Mouse (Mus musculus): Measurements from ENCODE around the gene Clec1a. TPM values are rescaled to one million over a fixed set of nuclear protein-coding genes. Genes with fewer than 3 reads are reported as not detected.

Clec1a gene
- polyA plus RNA-seq, 1 experiment from 2014 or later, result 111 TPM

DNA sequence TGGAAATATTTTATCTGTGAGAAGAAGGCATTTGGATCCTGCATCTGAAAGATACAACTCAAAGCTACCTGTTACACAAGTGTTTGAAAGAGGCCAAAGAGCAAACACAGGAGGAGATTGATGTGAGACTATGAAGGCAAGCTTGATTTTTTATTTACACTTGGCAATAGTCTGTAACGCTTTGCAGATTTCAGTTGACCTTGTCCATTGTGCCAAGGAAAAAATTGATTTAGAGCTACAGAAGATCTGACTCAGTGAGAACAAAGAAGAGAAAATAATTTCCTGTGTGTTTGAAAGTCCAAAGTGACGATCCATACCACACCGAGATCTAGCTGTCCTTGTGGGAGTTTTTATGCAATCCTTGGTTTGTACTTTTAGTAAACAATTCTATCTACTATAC, 29.5 kb downstream of the Clec1a start:
- Histone ChIP-seq H3K4me3 (ENCODE audit: low read depth, low read length) (no peak overlapping the region), H3K27me3 (replicated peaks; ENCODE audit: insufficient read depth, low read length) (no peaks in the 10 kb centered on the region), H3K9me3 (ENCODE audit: low read length) (no peaks in the 10 kb centered on the region), H3K9ac (replicated peaks; ENCODE audit: low read depth) (no peak overlapping the region), H3K4me2 (replicated peaks; ENCODE audit: low read depth, low read length) (no peak overlapping the region), H3K27ac (ENCODE audit: low read length) (no peak overlapping the region), H3K4me1 (ENCODE audit: insufficient read depth, low read depth, low read length) (no peaks in the 10 kb centered on the region; the same call in 1 of the 2 replicates), H3K36me3 (ENCODE audit: insufficient read depth, low read length) (no peaks in the 10 kb centered on the region)
- no peak for DNase-seq (ENCODE audit: low spot score)
- no peak for TF ChIP-seq CTCF (IDR thresholded peaks at IDR 0.05)
- no peak for TF ChIP-seq EP300 (IDR thresholded peaks at IDR 0.05)
- no peak for ATAC-seq
- WGBS, result 34% methylated on average over 3 of the region's 3 CpGs

DNA sequence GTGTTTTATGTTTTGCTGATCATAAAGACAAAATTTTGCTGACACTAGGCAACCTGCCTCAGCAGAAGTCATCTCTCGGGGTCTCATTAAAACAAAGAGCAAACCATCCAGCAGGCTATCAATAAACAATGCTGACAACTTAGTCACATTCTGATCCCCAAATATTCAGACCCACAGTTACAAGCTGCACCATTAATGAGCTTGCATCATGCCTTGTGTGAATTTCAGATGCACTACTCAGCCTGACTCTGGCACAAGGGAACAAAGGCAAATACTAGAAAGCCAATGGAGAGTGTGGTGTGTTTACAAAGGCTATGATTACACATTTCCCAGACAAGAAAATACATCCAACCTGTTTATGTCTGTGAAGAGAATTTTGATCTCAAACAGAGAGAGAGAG, 37.6 kb downstream of the Clec1a start:
- H3K4me3 ChIP-seq (ENCODE audit: low read depth, low read length), result no peak overlapping the region
- H3K4me2 ChIP-seq (replicated peaks; ENCODE audit: low read depth, low read length), result no peak overlapping the region
- no peaks in the 10 kb centered on the region for H3K36me3 ChIP-seq (ENCODE audit: insufficient read depth, low read length)
- no peaks in the 10 kb centered on the region for H3K27me3 ChIP-seq (replicated peaks; ENCODE audit: insufficient read depth, low read length)
- H3K9me3 ChIP-seq (ENCODE audit: low read length), result no peaks in the 10 kb centered on the region
- H3K27ac ChIP-seq (ENCODE audit: low read length), result no peak overlapping the region
- DNase-seq (ENCODE audit: low spot score), result no peak
- ATAC-seq, result no peak
- H3K4me1 ChIP-seq (ENCODE audit: insufficient read depth, low read depth, low read length), result no peaks in the 10 kb centered on the region
- TF ChIP-seq CTCF (IDR thresholded peaks at IDR 0.05), result no peak
- TF ChIP-seq EP300 (IDR thresholded peaks at IDR 0.05), result no peak
- 52% methylated on average over 1 of the region's 1 CpGs for WGBS
- no peak overlapping the region for H3K9ac ChIP-seq (replicated peaks; ENCODE audit: low read depth)

- no peak within 1 kb of the TSS for H3K27ac ChIP-seq (ENCODE audit: low read length)
- 84% methylated on average over 2 of the region's 2 CpGs for WGBS
- no peak within 1 kb of the TSS for H3K4me3 ChIP-seq (ENCODE audit: low read depth, low read length)
- DNase-seq (ENCODE audit: low spot score) (no peak), ATAC-seq (no peak)
- H3K36me3 ChIP-seq (ENCODE audit: insufficient read depth, low read length), result no peaks in the 10 kb centered on the region
- H3K9ac ChIP-seq (replicated peaks; ENCODE audit: low read depth), result no peak within 1 kb of the TSS
- peaks cover 4% of the 10 kb centered on the region; the same call in 1 of the 2 replicates for H3K4me1 ChIP-seq (ENCODE audit: insufficient read depth, low read depth, low read length)
- H3K27me3 ChIP-seq (replicated peaks; ENCODE audit: insufficient read depth, low read length), result no peaks in the 10 kb centered on the region
- no peak within 1 kb of the TSS for H3K4me2 ChIP-seq (replicated peaks; ENCODE audit: low read depth, low read length)
- no peak for TF ChIP-seq EP300 (IDR thresholded peaks at IDR 0.05)
- no peak for TF ChIP-seq CTCF (IDR thresholded peaks at IDR 0.05)
- H3K9me3 ChIP-seq (ENCODE audit: low read length), result no peaks in the 10 kb centered on the region
Measured at GRCm38 (mm10) chr6:129408562-129408961, 43.2 kb downstream of the Clec1a start, which contains the start of gene Clec9a. Clec9a (plus strand) TSS chr6:129408862.

GRCm38 (mm10) chr6:129407324-129407723, 44.5 kb downstream of the Clec1a start:
- Histone ChIP-seq H3K27ac (ENCODE audit: low read length) (no peak overlapping the region), H3K36me3 (ENCODE audit: insufficient read depth, low read length) (no peaks in the 10 kb centered on the region), H3K4me3 (ENCODE audit: low read depth, low read length) (no peak overlapping the region), H3K27me3 (replicated peaks; ENCODE audit: insufficient read depth, low read length) (no peaks in the 10 kb centered on the region), H3K4me1 (ENCODE audit: insufficient read depth, low read depth, low read length) (peaks cover 4% of the 10 kb centered on the region; the same call in 1 of the 2 replicates), H3K9me3 (ENCODE audit: low read length) (no peaks in the 10 kb centered on the region), H3K9ac (replicated peaks; ENCODE audit: low read depth) (no peak overlapping the region), H3K4me2 (replicated peaks; ENCODE audit: low read depth, low read length) (no peak overlapping the region)
- 23% methylated on average over 2 of the region's 2 CpGs for WGBS
- peak; percentile 55 for DNase-seq (ENCODE audit: low spot score)
- ATAC-seq, result peak; percentile 38; the same call in 1 of the 2 replicates
- no peak for TF ChIP-seq EP300 (IDR thresholded peaks at IDR 0.05)
- no peak for TF ChIP-seq CTCF (IDR thresholded peaks at IDR 0.05)

DNA sequence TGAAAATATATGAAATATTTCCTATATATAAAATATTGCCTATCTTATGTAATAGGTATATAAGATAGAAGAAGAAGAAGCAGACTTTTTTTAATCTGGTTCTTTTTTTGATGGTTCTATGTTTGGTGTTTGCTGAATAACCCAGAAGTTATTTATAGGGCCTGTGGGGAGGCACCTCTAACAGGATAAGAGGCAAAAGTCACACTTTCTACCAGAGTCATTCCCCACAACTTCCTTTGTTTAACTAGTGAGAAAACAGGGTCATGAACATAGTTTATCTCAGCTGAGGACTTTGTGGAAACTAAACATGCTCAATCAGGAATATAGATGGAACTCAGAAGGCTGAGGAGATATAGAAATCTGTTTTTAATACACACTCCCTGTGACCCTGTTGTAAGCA, 45.8 kb downstream of the Clec1a start:
- DNase-seq (ENCODE audit: low spot score) (no peak), ATAC-seq (no peak)
- peaks cover 4% of the 10 kb centered on the region; the same call in 1 of the 2 replicates for H3K4me1 ChIP-seq (ENCODE audit: insufficient read depth, low read depth, low read length)
- no peak overlapping the region for H3K27ac ChIP-seq (ENCODE audit: low read length)
- no peaks in the 10 kb centered on the region for H3K36me3 ChIP-seq (ENCODE audit: insufficient read depth, low read length)
- no peak overlapping the region for H3K4me2 ChIP-seq (replicated peaks; ENCODE audit: low read depth, low read length)
- TF ChIP-seq EP300 (IDR thresholded peaks at IDR 0.05), result no peak
- no peak for TF ChIP-seq CTCF (IDR thresholded peaks at IDR 0.05)
- no peak overlapping the region for H3K9ac ChIP-seq (replicated peaks; ENCODE audit: low read depth)
- H3K27me3 ChIP-seq (replicated peaks; ENCODE audit: insufficient read depth, low read length), result no peaks in the 10 kb centered on the region
- no peak overlapping the region for H3K4me3 ChIP-seq (ENCODE audit: low read depth, low read length)
- H3K9me3 ChIP-seq (ENCODE audit: low read length), result no peaks in the 10 kb centered on the region

GRCm38 (mm10) chr6:129403391-129403790, 48.4 kb downstream of the Clec1a start:
- DNase-seq (ENCODE audit: low spot score), result no peak
- TF ChIP-seq CTCF (IDR thresholded peaks at IDR 0.05) (no peak), EP300 (IDR thresholded peaks at IDR 0.05) (no peak)
- WGBS, result 83% methylated on average over 6 of the region's 6 CpGs

DNA sequence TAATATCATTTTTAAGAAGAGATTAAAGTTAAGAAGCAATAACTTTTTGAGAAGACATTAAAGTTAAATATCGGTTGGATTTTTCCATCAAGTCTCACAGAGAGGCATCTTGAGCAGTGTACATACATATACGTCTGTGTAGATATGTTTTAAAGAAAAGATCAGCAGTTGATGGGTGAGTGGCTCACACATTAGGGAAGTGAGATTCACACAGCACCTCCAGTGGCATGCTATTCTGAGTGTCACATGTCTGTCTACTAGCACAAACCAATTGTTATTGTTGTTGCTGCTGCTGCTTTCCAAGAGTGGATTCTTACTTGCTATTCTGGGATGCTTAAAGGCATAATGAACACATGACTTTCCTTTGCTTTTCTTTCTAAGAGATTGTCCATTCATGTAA, 49.4 kb downstream of the Clec1a start:
- WGBS, result 87% methylated on average over 2 of the region's 2 CpGs
- H3K9me3 ChIP-seq (ENCODE audit: low read length), result no peaks in the 10 kb centered on the region
- H3K27ac ChIP-seq (ENCODE audit: low read length), result no peak overlapping the region
- no peaks in the 10 kb centered on the region for H3K36me3 ChIP-seq (ENCODE audit: insufficient read depth, low read length)
- H3K4me1 ChIP-seq (ENCODE audit: insufficient read depth, low read depth, low read length), result peaks cover 4% of the 10 kb centered on the region; the same call in 1 of the 2 replicates
- no peak for TF ChIP-seq CTCF (IDR thresholded peaks at IDR 0.05)
- TF ChIP-seq EP300 (IDR thresholded peaks at IDR 0.05), result no peak
- no peak overlapping the region for H3K4me2 ChIP-seq (replicated peaks; ENCODE audit: low read depth, low read length)
- H3K27me3 ChIP-seq (replicated peaks; ENCODE audit: insufficient read depth, low read length), result no peaks in the 10 kb centered on the region
- H3K9ac ChIP-seq (replicated peaks; ENCODE audit: low read depth), result no peak overlapping the region
- ATAC-seq (no peak), DNase-seq (ENCODE audit: low spot score) (no peak)
- no peak overlapping the region for H3K4me3 ChIP-seq (ENCODE audit: low read depth, low read length)

More at GRCm38 (mm10) chr6:129403391-129403790, 48.4 kb downstream of the Clec1a start:
- Histone ChIP-seq H3K9me3 (ENCODE audit: low read length) (no peaks in the 10 kb centered on the region), H3K4me3 (ENCODE audit: low read depth, low read length) (no peak overlapping the region), H3K27ac (ENCODE audit: low read length) (no peak overlapping the region), H3K36me3 (ENCODE audit: insufficient read depth, low read length) (no peaks in the 10 kb centered on the region), H3K9ac (replicated peaks; ENCODE audit: low read depth) (no peak overlapping the region), H3K4me1 (ENCODE audit: insufficient read depth, low read depth, low read length) (peaks cover 4% of the 10 kb centered on the region; the same call in 1 of the 2 replicates), H3K27me3 (replicated peaks; ENCODE audit: insufficient read depth, low read length) (no peaks in the 10 kb centered on the region), H3K4me2 (replicated peaks; ENCODE audit: low read depth, low read length) (no peak overlapping the region)
- no peak for ATAC-seq
